Mouse (Mus musculus) MEL (cell line): ENCODE data around the gene Sez6.

ENCODE experiments used
- CTCF ChIP-seq, 3 experiments: IDR thresholded peaks in 2 of 3; conservative IDR thresholded peaks in 1 of 3; 2 replicates each; pipeline ENCODE4 v1.5.1; 2011 to 2012; ENCODE audit warnings: low read length in 3 of 3, low read depth in 2 of 3, mild to moderate bottlenecking in 2 of 3, improper control_type of control experiment in 1 of 3, inconsistent platforms in 1 of 3, mixed read lengths in 1 of 3, moderate library complexity in 1 of 3; ENCODE audit not compliant: control insufficient read depth in 1 of 3, insufficient read depth in 1 of 3, poor library complexity in 1 of 3, severe bottlenecking in 1 of 3
- HCFC1 ChIP-seq: IDR thresholded peaks from 2 replicates; pipeline ENCODE4 v1.6.1; 2012; ENCODE audit warnings: low read depth, mild to moderate bottlenecking, inconsistent platforms, low read length, improper control_type of control experiment, moderate library complexity
- POLR2A ChIP-seq, 2 experiments: IDR thresholded peaks; 2 replicates each; pipeline ENCODE4 v1.6.1; 2011 to 2012; ENCODE audit warnings: low read length in 2 of 2, mild to moderate bottlenecking in 2 of 2, control low read depth in 1 of 2, improper control_type of control experiment in 1 of 2, low read depth in 1 of 2, moderate library complexity in 1 of 2; ENCODE audit not compliant: control insufficient read depth in 1 of 2, insufficient read depth in 1 of 2, poor library complexity in 1 of 2
- POLR2AphosphoS2 ChIP-seq: IDR thresholded peaks from 2 replicates; pipeline ENCODE4 v1.6.1; 2011; ENCODE audit warnings: low read length, improper control_type of control experiment
- TCF12 ChIP-seq: IDR thresholded peaks from 2 replicates; pipeline ENCODE4 v1.6.1; 2014; ENCODE audit warnings: low read depth, mild to moderate bottlenecking, inconsistent platforms, low read length, improper control_type of control experiment, moderate library complexity
- UBTF ChIP-seq: IDR thresholded peaks from 2 replicates; pipeline ENCODE4 v1.6.1; 2012; ENCODE audit warnings: low read depth, mild to moderate bottlenecking, inconsistent platforms, low read length, improper control_type of control experiment, moderate library complexity, borderline replicate concordance; ENCODE audit not compliant: insufficient read depth

DNA sequence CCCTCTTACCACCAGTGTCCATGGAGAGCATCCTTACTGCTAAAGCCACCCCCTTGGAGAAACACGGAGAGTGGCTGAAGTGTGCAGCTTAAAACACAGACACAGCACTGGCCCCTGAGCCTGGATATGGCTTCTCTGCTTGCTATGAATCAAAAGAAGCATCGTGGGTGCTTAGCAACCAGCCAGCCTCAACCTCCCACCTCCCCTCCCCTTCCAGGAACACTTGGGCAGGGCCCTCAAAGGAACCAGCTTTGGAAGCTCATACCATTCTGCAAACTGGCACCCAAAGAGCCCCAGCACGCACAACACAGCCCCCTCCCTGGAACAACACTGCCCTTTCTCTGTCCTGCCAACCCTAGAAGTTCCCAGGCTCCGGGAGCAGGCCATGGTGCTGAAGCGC lies 21.2 kb upstream of the Sez6 start:
- TF ChIP-seq UBTF (no peak), CTCF (IDR thresholded peaks at IDR 0.05 in 2 of 3, conservative IDR thresholded peaks at IDR 0.05 in 1 of 3; ENCODE audit: control insufficient read depth in 1 of 3, insufficient read depth in 1 of 3, low read depth in 2 of 3, low read length in 3 of 3, poor library complexity in 1 of 3, severe bottlenecking in 1 of 3) (no peak), POLR2A (IDR thresholded peaks at IDR 0.05; ENCODE audit: control insufficient read depth in 1 of 2, insufficient read depth in 1 of 2, low read depth in 1 of 2, low read length in 2 of 2, poor library complexity in 1 of 2) (no peak), HCFC1 (no peak), TCF12 (no peak), POLR2AphosphoS2 (no peak)
